Mouse (Mus musculus) Patski (cell line): ENCODE results near the gene Tagln3. TPM values are rescaled to one million over a fixed set of nuclear protein-coding genes. Genes with fewer than 3 reads are reported as not detected.

Experiments
- ATAC-seq: fragments of 100-300 bp; one replicate; pipeline ENCODE4 v1.8.0; 2021
- CTCF ChIA-PET: fragments of 350-600 bp; sonication (Branson Sonifier 250); formaldehyde crosslinking; loops from one replicate; lab custom pipeline; 2022; ENCODE audit warnings: inconsistent platforms; lab: Charles Lee
- POLR2A ChIA-PET: fragments of 350-600 bp; sonication (Branson Sonifier 250); formaldehyde crosslinking; loops from one replicate; lab custom pipeline; 2022; ENCODE audit warnings: antibody characterized with exemption, inconsistent platforms; lab: Charles Lee
- DNase-seq: peaks from one replicate; pipeline ENCODE4 v3.0.0-alpha.2; 2011; ENCODE audit warnings: low read depth, low spot score
- H3K27me3 ChIP-seq: fragments of 371-371 bp; one replicate; pipeline ENCODE4 v1.5.1; 2021
- CTCF ChIP-seq: fragments of 100-300 bp; IDR thresholded peaks from one replicate; pipeline ENCODE4 v1.5.1; 2021
- in situ Hi-C: fragments of 300-500 bp; cut with MboI; formaldehyde crosslinking; loops from 3 replicates; pipeline ENCODE4 v1.11.1; 2018; ENCODE audit warnings: low pct_unique_long_range_greater_than_20kb, mixed read lengths
- polyA plus RNA-seq: library from polyadenylated mRNA; unstranded; gene quantifications from one replicate; pipeline ENCODE4 v1.2.3, GENCODE M21; 2021

The Tagln3 gene
- polyA plus RNA-seq, 1 experiment from 2014 or later = 0.35 TPM

- ChIA-PET CTCF (interaction anchor here (0.7 kb wide), 1 partner anchor 10 kb away, joined by 3 read pairs; no protein-coding TSS in a partner anchor), POLR2A (no interaction called here)
- in situ Hi-C loops = no loop called here
- no peak for DNase-seq
- ATAC-seq = no peak
- TF ChIP-seq CTCF = no peak
- no peaks in the 10 kb centered on the region for H3K27me3 ChIP-seq
These were observed 1.9 kb downstream of the Tagln3 start for GRCm38 (mm10) chr16:45722460-45722951.

- CTCF ChIA-PET = interaction anchor here (1.1 to 1.2 kb wide), 2 partner anchors 13 to 254 kb away, joined by 3 read pairs; no protein-coding TSS in a partner anchor
- in situ Hi-C loops = no loop called here
- DNase-seq (no peak), ATAC-seq (no peak)
- H3K27me3 ChIP-seq = no peaks in the 10 kb centered on the region
- POLR2A ChIA-PET = no interaction called here
- no peak for TF ChIP-seq CTCF
These were observed 4.3 kb downstream of the Tagln3 start for GRCm38 (mm10) chr16:45720022-45720630.

GRCm38 (mm10) chr16:45718296-45718695 is 6.1 kb downstream of the Tagln3 start:
- ChIA-PET POLR2A (no interaction called here), CTCF (no interaction called here)
- in situ Hi-C loops = loop anchor here (10.0 kb wide), 1 partner anchor 387 kb away; no protein-coding TSS in a partner anchor
- H3K27me3 ChIP-seq = no peaks in the 10 kb centered on the region
- ATAC-seq (no peak), DNase-seq (no peak)
- TF ChIP-seq CTCF = no peak

GRCm38 (mm10) chr16:45714489-45715150 is 9.8 kb downstream of the Tagln3 start:
- ATAC-seq (no peak), DNase-seq (no peak)
- POLR2A ChIA-PET = no interaction called here
- no peak for TF ChIP-seq CTCF
- in situ Hi-C loops = loop anchor here (10.0 kb wide), 1 partner anchor 390 kb away; no protein-coding TSS in a partner anchor
- CTCF ChIA-PET = interaction anchor here (1.2 to 1.5 kb wide), 3 partner anchors 15 to 30 kb away, joined by 3 to 6 read pairs (median 4); partner anchors contain the start of gene Abhd10
- H3K27me3 ChIP-seq = no peaks in the 10 kb centered on the region

- CTCF ChIA-PET = no interaction called here
- POLR2A ChIA-PET = no interaction called here
- in situ Hi-C loops = loop anchor here (10.0 kb wide), 1 partner anchor 391 kb away; no protein-coding TSS in a partner anchor
- no peaks in the 10 kb centered on the region for H3K27me3 ChIP-seq
- no peak for DNase-seq
- ATAC-seq = no peak
- no peak for TF ChIP-seq CTCF
These were observed 10.5 kb downstream of the Tagln3 start for GRCm38 (mm10) chr16:45713878-45714277.

- DNase-seq (no peak), ATAC-seq (no peak)
- ChIA-PET POLR2A (interaction anchor here (0.7 kb wide), 1 partner anchor 258 kb away, joined by 5 read pairs; no protein-coding TSS in a partner anchor), CTCF (interaction anchor here (1.1 kb wide), 1 partner anchor 310 kb away, joined by 3 read pairs; no protein-coding TSS in a partner anchor)
- H3K27me3 ChIP-seq = no peaks in the 10 kb centered on the region
- no peak for TF ChIP-seq CTCF
- in situ Hi-C loops = loop anchor here (10.0 kb wide), 1 partner anchor 392 kb away; no protein-coding TSS in a partner anchor
These were observed 11.1 kb downstream of the Tagln3 start for GRCm38 (mm10) chr16:45713261-45713660.

GRCm38 (mm10) chr16:45711263-45711662 is 13.1 kb downstream of the Tagln3 start:
- POLR2A ChIA-PET = no interaction called here
- peak; percentile 74 for ATAC-seq

GRCm38 (mm10) chr16:45699301-45699700 is 25.1 kb downstream of the Tagln3 start:
- in situ Hi-C loops = no loop called here
- ATAC-seq = no peak
- POLR2A ChIA-PET = no interaction called here
- CTCF ChIA-PET = interaction anchor here (0.8 to 1.7 kb wide), 3 partner anchors 9 to 399 kb away, joined by 3 to 5 read pairs (median 3); no protein-coding TSS in a partner anchor
- no peak for DNase-seq
- no peaks in the 10 kb centered on the region for H3K27me3 ChIP-seq
- TF ChIP-seq CTCF = no peak

More at GRCm38 (mm10) chr16:45711263-45711662, 13.1 kb downstream of the Tagln3 start:
- in situ Hi-C loops = loop anchor here (10.0 kb wide), 1 partner anchor 394 kb away; no protein-coding TSS in a partner anchor
- H3K27me3 ChIP-seq = no peaks in the 10 kb centered on the region
- no peak for DNase-seq
- TF ChIP-seq CTCF = peak; percentile 74
- CTCF ChIA-PET = no interaction called here

- CTCF ChIA-PET = interaction anchor here (3.6 kb wide), 1 partner anchor 13 kb away, joined by 17 read pairs; no protein-coding TSS in a partner anchor
These were observed 26.4 kb downstream of the Tagln3 start for GRCm38 (mm10) chr16:45697996-45698395.

GRCm38 (mm10) chr16:45695445-45696160 is 28.8 kb downstream of the Tagln3 start:
- no peaks in the 10 kb centered on the region for H3K27me3 ChIP-seq
- ChIA-PET POLR2A (no interaction called here), CTCF (interaction anchor here (0.9 to 3.6 kb wide), 3 partner anchors 8 to 20 kb away, joined by 3 to 17 read pairs (median 5); no protein-coding TSS in a partner anchor)
- in situ Hi-C loops = no loop called here
- no peak for TF ChIP-seq CTCF
- ATAC-seq = peak; percentile 26
- DNase-seq = no peak

More at GRCm38 (mm10) chr16:45697996-45698395, 26.4 kb downstream of the Tagln3 start:
- POLR2A ChIA-PET = interaction anchor here (0.6 kb wide), 1 partner anchor 273 kb away, joined by 3 read pairs; no protein-coding TSS in a partner anchor
- DNase-seq = no peak
- no peak for TF ChIP-seq CTCF
- no peak for ATAC-seq
- no peaks in the 10 kb centered on the region for H3K27me3 ChIP-seq
- in situ Hi-C loops = no loop called here
